ENCODE assay signal across 13 mouse cellular contexts in the genomic region with DNA sequence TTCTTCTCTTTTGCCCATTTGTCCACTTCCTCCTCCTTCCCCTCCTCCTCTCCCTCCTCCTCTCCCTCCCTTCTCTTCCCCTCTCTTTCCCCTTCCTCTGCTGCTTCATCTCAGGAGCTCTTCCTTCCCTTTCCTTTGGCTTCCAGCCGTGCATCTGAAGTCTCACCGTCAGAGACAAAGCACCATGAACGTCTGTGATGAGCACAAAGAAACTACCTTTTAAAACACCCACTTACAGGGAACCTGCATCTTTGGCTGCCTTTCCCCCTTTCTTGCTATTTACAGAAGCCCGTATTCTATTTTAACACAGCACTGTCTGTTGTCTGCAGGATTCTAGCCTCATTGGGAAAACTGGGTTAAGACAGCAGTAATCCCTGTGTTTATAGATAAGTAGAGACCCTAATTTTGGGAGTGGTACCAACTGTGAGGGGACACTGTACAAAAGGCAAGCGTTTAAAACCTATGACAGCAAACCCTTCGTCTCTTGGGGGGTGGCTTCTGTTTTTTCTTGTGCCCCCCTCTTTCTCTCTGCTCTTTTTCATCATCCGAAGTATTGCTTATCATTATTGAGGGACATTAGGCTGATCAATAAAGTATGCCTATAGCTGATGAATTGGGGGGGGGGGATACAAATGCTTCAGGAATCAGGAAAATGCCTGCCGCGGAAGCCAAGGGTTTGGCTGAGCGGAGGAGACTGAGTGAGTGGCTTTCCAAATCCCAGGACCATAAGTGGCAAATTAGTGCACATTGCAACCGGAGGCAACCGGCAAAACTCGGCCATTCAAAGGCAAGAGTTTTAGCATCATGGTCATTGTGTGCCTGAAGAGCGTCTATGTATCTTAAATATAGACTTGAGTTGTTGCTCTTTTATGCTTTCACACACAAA.
DNase-seq lines count a peak whose midpoint lies in the region; ATAC-seq and TF ChIP-seq lines count a peak whose summit lies in the region.
"Had no signal": no experiment of that assay in that cellular context is flagged by ENCODE, and none has a peak within 500 bp of the region (broad histone marks: within the 10 kb centered on the region; RNA-seq: fewer than 3 reads in every experiment).

No protein-coding gene starts in this region.

- no peaks in the 10 kb centered on the region for H3K9me3 ChIP-seq in forebrain, embryonic 12.5 days
- no peaks in the 10 kb centered on the region for H3K9me3 ChIP-seq in limb, embryonic 10.5 days (replicated peaks)
- H3K9me3 ChIP-seq in neural tube, embryonic 13.5 days: no peaks in the 10 kb centered on the region
- H3K9me3 ChIP-seq: heart, embryonic 10.5 days; intestine, embryonic 15.5 days; megakaryocyte, embryonic 14.5 days had no signal

- H3K27ac ChIP-seq in layer of hippocampus, adult 2 months: peak overlapping the region; percentile 79
- peak overlapping the region; percentile 99 for H3K27ac ChIP-seq in forebrain, embryonic 12.5 days
- H3K27ac ChIP-seq in limb, embryonic 10.5 days: peak overlapping the region; percentile 10; the same call in 1 of the 2 replicates
- peak overlapping the region; percentile 100 for H3K27ac ChIP-seq in neural tube, embryonic 13.5 days (replicated peaks)
- H3K27ac ChIP-seq: liver, embryonic 14.5 days had no signal

- no peak for DNase-seq in layer of hippocampus, adult 2 months (ENCODE audit: low spot score in 2 of 2)
- no peak for DNase-seq in layer of hippocampus, postnatal 25 days (ENCODE audit: extremely low spot score in 1 of 2, low spot score in 1 of 2)
- no peak for DNase-seq in limb, embryonic 10.5 days (ENCODE audit: low spot score)
- DNase-seq in ovary, adult 18-20 months (ENCODE audit: low spot score): no peak
- DNase-seq in layer of hippocampus, postnatal 14 days (ENCODE audit: low spot score in 2 of 2): no peak
- DNase-seq in adrenal gland, postnatal 10 days: no peak
- DNase-seq: cerebellum, postnatal 36 days had no signal

- ATAC-seq in forebrain, embryonic 12.5 days (ENCODE audit: low FRiP score): no peak
- no peak for ATAC-seq in neural tube, embryonic 13.5 days (ENCODE audit: low read depth)

- no peaks in the 10 kb centered on the region for H3K36me3 ChIP-seq in forebrain, embryonic 12.5 days (replicated peaks)
- no peaks in the 10 kb centered on the region for H3K36me3 ChIP-seq in limb, embryonic 10.5 days
- H3K36me3 ChIP-seq in neural tube, embryonic 13.5 days: no peaks in the 10 kb centered on the region
- H3K36me3 ChIP-seq: heart, embryonic 10.5 days; intestine, embryonic 15.5 days had no signal

- peak overlapping the region; percentile 65 for H3K4me3 ChIP-seq in layer of hippocampus, adult 2 months
- H3K4me3 ChIP-seq in forebrain, embryonic 12.5 days (replicated peaks): peak overlapping the region; percentile 76
- H3K4me3 ChIP-seq in limb, embryonic 10.5 days: no peak overlapping the region
- H3K4me3 ChIP-seq in neural tube, embryonic 13.5 days: peak overlapping the region; percentile 90
- H3K4me3 ChIP-seq: megakaryocyte, embryonic 14.5 days had no signal

- peak overlapping the region; percentile 97 for H3K9ac ChIP-seq in forebrain, embryonic 12.5 days
- peak overlapping the region; percentile 100 for H3K9ac ChIP-seq in neural tube, embryonic 13.5 days
- H3K9ac ChIP-seq: liver, embryonic 14.5 days had no signal

- H3K4me2 ChIP-seq in forebrain, embryonic 12.5 days: peak overlapping the region; percentile 53
- H3K4me2 ChIP-seq in neural tube, embryonic 13.5 days: peak overlapping the region; percentile 83

- peaks cover 47% of the 10 kb centered on the region for H3K4me1 ChIP-seq in forebrain, embryonic 12.5 days
- H3K4me1 ChIP-seq in limb, embryonic 10.5 days: peaks cover 27% of the 10 kb centered on the region
- peaks cover 51% of the 10 kb centered on the region for H3K4me1 ChIP-seq in neural tube, embryonic 13.5 days (replicated peaks)
- H3K4me1 ChIP-seq: intestine, embryonic 15.5 days; megakaryocyte, embryonic 14.5 days had no signal

- no peaks in the 10 kb centered on the region for H3K27me3 ChIP-seq in forebrain, embryonic 12.5 days
- no peaks in the 10 kb centered on the region for H3K27me3 ChIP-seq in limb, embryonic 10.5 days (ENCODE audit: low read depth, poor library complexity, severe bottlenecking)
- H3K27me3 ChIP-seq in neural tube, embryonic 13.5 days: no peaks in the 10 kb centered on the region
- H3K27me3 ChIP-seq: intestine, embryonic 15.5 days had no signal

- no peak for TF ChIP-seq CTCF in layer of hippocampus, adult 2 months (conservative IDR thresholded peaks at IDR 0.05)

- WGBS in forebrain, embryonic 12.5 days: 47% methylated on average over 14 of the region's 14 CpGs
- WGBS in limb, embryonic 10.5 days: 73% methylated on average over 14 of the region's 14 CpGs
- 55% methylated on average over 14 of the region's 14 CpGs for WGBS in neural tube, embryonic 13.5 days

Comparison
In these comparisons a context has a peak if more than half of its experiments do, and no peak if none do; other contexts are left out.
1. H3K27ac ChIP-seq: peak in every context shown above with its lines; median percentile 100 in neural tube, embryonic 13.5 days; 99 in forebrain, embryonic 12.5 days; 79 in layer of hippocampus, adult 2 months; 10 in limb, embryonic 10.5 days.